Mouse (Mus musculus): ENCODE measurements around the gene Dmrtb1.

DNA sequence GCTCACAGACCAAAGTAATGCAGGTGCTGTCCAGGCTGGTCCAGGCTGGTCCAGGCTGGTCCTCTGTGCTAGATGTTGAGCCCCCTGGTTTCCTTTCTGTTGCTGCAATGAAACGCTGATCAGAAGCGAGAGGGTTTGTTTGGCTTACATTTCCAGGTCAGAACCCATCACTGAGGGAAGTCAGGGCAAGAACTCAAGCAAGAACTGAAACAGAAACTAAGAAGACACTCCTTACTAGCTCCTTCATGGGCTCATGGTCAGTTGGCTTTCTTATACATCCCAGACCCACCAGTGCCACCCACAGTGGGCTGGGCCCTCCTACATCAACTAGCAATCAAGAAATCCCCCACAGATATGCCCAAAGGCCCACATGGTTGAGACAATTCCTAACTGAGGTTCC lies 15.5 kb downstream of the Dmrtb1 start:
- TF ChIP-seq ZNF384 (IDR thresholded peaks at IDR 0.05; ENCODE audit: low read depth, low read length) (no peak), HCFC1 (IDR thresholded peaks at IDR 0.05; ENCODE audit: borderline replicate concordance, insufficient read depth, low read length) (no peak)

Measured in ES-E14 (cell line).